Mouse (Mus musculus) lung, postnatal 36 days (tissue): ENCODE results near the gene Aff1.

Source experiments
- DNase-seq: peaks from one replicate; pipeline ENCODE4 v3.0.0; 2022; ENCODE audit warnings: mixed read lengths

Aff1 gene

GRCm38 (mm10) chr5:103691624-103692530 lies at the start of gene Aff1:
Gene Aff1, plus strand, starts transcription at chr5:103692374.
- peak; percentile 92 for DNase-seq

GRCm38 (mm10) chr5:103644167-103644566 lies 48.0 kb upstream of the Aff1 start:
- no peak for DNase-seq

GRCm38 (mm10) chr5:103647320-103647719 lies 44.9 kb upstream of the Aff1 start:
- DNase-seq: peak; percentile 81

- peak; percentile 75 for DNase-seq
These were observed 37.9 kb upstream of the Aff1 start for GRCm38 (mm10) chr5:103654225-103654624.

- no peak for DNase-seq
These were observed 37.4 kb upstream of the Aff1 start for GRCm38 (mm10) chr5:103654780-103655179.

GRCm38 (mm10) chr5:103655346-103656118 lies 36.6 kb upstream of the Aff1 start, which contains the start of gene 1700016H13Rik:
Gene 1700016H13Rik, minus strand, starts transcription at chr5:103656010.
- DNase-seq: peak; percentile 90

GRCm38 (mm10) chr5:103658921-103659320 lies 33.3 kb upstream of the Aff1 start:
- DNase-seq: peak; percentile 53

- DNase-seq: peak; percentile 78
These were observed 32.6 kb upstream of the Aff1 start for GRCm38 (mm10) chr5:103659571-103659970.

GRCm38 (mm10) chr5:103664932-103665331 lies 27.2 kb upstream of the Aff1 start:
- DNase-seq: no peak

GRCm38 (mm10) chr5:103665876-103666275 lies 26.3 kb upstream of the Aff1 start:
- DNase-seq: no peak

GRCm38 (mm10) chr5:103671858-103672257 lies 20.3 kb upstream of the Aff1 start:
- no peak for DNase-seq

GRCm38 (mm10) chr5:103673611-103674010 lies 18.6 kb upstream of the Aff1 start:
- DNase-seq: no peak

GRCm38 (mm10) chr5:103674482-103674881 lies 17.7 kb upstream of the Aff1 start:
- no peak for DNase-seq

GRCm38 (mm10) chr5:103676289-103676881 lies 15.8 kb upstream of the Aff1 start:
- DNase-seq: no peak

GRCm38 (mm10) chr5:103677894-103678293 lies 14.3 kb upstream of the Aff1 start:
- DNase-seq: no peak

GRCm38 (mm10) chr5:103678974-103679373 lies 13.2 kb upstream of the Aff1 start:
- DNase-seq: no peak

GRCm38 (mm10) chr5:103680381-103680780 lies 11.8 kb upstream of the Aff1 start:
- peak; percentile 88 for DNase-seq

GRCm38 (mm10) chr5:103681824-103682223 lies 10.3 kb upstream of the Aff1 start:
- DNase-seq: no peak

GRCm38 (mm10) chr5:103689645-103690044 lies 2.5 kb upstream of the Aff1 start:
- no peak for DNase-seq

GRCm38 (mm10) chr5:103690190-103690589 lies 2.0 kb upstream of the Aff1 start:
- no peak for DNase-seq

GRCm38 (mm10) chr5:103691171-103691570 lies 1.0 kb upstream of the Aff1 start:
- DNase-seq: peak; percentile 28

GRCm38 (mm10) chr5:103692531-103693040 lies 412 bp downstream of the Aff1 start:
- DNase-seq: peak; percentile 69

- peak; percentile 44 for DNase-seq
These were observed 967 bp downstream of the Aff1 start for GRCm38 (mm10) chr5:103693041-103693641.
